Mouse (Mus musculus) olfactory bulb, adult 2 months (tissue): Measurements from ENCODE around the gene Gatad2b.

Source experiments
- CTCF ChIP-seq: fragments of 200-500 bp; IDR thresholded peaks from 2 replicates; pipeline ENCODE4 v1.5.1; 2012; ENCODE audit warnings: low read depth, mild to moderate bottlenecking, low read length, moderate library complexity; ENCODE audit not compliant: insufficient read depth
- POLR2A ChIP-seq: fragments of 200-500 bp; IDR thresholded peaks from 2 replicates; pipeline ENCODE4 v1.6.1; 2012; ENCODE audit warnings: mild to moderate bottlenecking, low read depth, low read length, moderate library complexity; ENCODE audit not compliant: insufficient read depth

GRCm38 (mm10) chr3:90340177-90340576 lies 47.2 kb downstream of the Gatad2b start:
- TF ChIP-seq CTCF = no peak
- no peak for TF ChIP-seq POLR2A
